Mouse (Mus musculus): ENCODE measurements around the gene Fbxl18.

Fbxl18 gene

DNA sequence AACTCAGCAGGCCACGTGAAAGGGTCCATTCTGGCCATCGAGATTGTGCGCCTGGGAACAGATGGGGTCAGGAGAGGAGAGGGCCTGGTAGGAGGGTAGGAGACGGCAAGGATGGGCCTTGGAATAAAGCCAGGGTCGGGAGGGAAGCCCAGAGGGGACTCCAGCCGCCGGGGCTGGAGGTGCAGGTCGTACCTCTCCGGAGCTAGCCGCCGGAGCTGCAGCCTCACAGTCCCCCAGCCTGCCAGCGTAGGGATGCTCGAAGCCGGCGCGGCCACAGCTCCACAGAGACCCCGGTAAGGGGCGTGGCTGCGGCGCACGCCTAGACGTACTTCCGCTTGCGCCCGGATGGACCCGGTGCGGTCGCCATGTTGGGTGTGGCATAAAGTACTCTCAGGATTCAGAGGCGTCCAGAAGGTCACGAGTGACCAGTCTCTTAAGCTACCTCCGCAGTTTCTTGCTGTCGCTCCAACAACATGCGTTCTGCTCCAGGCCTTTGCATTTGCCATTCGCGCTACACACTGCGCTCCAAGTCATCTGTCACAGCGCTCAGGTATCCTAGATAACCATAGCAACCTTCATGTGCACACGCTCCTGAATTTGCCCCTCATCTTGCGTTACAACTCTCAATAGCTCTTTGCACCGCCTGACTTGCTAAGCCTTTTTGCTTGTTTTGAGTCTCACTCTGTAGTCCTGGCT lies at the start of gene Fbxl18:
Gene Fbxl18, minus strand, starts transcription at position 504 of the 696 bp plus-strand sequence.
- DNase-seq = peak; percentile 91

DNA sequence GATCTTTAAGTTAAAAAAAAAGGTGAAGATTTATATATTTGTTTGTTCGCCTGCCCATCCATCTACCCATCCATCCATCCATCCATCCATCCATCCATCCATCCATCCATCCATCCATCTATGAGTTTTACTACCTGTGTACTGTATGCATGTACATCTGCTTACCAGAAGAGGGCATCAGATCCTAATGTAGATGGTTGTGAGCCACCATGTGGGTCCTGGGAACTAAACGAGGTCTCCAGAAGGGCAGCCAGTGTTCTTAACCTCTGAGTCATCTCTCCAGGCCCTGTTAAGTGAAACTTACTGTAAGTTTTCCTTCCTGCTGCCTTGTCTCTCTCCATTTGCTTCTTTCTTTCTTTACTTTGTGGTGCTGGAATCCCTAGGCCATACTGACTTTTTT lies 45.2 kb upstream of the Fbxl18 start:
- DNase-seq = no peak

DNA sequence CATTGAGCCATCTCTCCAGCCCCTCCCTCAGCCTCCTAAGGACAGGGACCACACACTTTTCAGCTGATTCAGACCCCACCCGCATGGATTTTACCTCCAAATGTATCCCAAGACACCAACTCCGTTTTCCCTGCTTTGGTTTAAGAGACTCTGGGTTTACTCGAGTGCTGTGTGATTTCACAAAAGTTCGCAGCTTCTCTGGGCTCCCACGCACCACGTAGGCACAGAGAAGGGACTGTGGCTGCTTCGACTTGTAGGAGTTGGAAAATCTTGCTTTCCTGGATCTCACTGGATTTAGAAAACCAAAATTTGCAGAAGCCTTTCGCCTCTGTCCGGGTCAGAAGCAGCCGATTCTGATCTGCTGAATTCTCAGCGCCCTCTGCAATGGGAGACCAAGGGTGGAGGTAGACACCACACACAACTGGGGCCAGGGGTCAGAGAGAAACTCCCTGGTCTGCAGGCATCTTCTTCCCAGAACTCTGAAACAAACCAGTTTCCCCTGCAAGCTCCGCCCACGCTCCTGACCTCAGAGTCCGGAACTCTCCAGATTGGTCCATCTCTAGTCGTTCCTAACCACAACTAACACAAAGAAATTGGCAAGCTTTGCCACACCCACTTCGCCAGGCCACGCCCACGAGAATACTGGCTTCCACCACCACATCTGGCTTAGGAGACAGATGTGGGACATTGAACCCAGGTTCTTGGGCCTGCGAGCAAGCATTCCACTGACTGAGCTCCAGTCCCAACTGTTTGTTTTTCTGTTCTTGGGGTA lies 42.9 kb upstream of the Fbxl18 start:
- peak; percentile 62 for DNase-seq

DNA sequence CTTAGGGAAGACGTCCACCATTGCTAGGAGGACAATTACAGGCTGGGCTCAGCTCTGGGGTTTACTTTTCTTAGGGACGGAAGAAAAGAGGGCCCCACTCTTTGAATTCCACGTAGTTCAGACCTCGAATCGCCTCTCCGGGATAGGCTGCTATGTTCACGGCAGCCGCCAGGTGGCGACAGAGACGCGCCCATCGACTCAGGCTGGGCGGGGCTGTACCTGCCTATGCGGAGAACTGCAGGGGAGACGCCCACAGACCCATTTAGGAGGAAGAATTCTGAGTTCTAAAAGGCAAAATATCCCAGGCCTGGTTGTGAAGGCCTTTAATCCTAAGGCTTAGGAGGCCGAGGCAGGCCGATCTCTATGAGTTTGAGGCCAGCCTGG lies 41.1 kb upstream of the Fbxl18 start:
- peak; percentile 83 for DNase-seq

DNA sequence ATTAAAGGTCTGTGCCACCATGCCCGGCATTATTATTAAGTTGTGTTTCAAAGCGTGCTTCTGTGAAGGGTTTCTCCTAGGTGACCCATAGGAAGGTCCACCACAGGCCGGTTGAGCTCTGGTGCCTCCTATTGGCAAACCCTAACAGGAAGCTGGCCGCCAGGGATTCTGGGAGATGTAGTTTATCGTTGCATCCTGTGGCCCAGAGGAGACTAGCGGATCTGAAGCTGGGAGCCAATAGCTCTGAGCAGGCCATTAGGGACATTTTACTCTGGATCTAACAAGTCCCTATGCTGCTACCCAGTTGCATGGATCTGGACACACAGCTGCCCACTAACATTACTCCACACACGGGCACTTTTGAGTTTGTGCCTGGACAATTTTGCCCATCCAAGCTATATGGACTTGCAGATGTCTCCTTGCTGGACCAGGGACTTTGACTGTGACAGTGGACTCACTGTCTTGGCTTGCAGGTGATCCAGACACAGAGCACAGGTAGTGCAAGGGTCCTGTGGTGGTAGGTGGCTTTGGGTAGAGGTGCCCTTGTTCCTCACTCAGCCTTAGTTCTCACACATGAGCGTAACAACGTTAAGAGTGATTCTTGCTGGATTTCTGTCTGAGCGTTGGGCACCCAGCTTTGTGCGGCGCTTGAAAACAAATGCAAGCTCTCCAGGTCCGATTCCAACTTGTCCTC lies 40.6 kb upstream of the Fbxl18 start:
- DNase-seq = peak; percentile 85

DNA sequence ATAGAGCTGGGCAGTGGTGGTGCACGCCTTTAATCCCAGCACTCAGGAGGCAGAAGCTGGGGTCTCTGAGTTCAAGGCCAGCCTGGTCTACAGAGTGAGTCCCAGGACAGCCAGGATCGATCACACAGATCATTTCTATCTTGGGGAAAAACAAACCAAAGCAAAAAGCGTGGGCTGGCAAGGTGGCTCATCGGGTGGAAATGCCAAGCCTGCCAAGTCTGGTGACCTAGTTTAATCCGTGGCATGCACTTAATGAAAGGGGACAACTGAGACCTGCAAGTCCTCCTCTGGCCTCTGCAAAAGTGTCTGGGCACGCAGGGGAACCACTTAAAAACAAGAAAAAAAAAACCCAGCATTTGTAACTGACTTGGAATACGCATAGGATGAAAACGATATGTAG lies 37.5 kb upstream of the Fbxl18 start:
- no peak for DNase-seq

DNA sequence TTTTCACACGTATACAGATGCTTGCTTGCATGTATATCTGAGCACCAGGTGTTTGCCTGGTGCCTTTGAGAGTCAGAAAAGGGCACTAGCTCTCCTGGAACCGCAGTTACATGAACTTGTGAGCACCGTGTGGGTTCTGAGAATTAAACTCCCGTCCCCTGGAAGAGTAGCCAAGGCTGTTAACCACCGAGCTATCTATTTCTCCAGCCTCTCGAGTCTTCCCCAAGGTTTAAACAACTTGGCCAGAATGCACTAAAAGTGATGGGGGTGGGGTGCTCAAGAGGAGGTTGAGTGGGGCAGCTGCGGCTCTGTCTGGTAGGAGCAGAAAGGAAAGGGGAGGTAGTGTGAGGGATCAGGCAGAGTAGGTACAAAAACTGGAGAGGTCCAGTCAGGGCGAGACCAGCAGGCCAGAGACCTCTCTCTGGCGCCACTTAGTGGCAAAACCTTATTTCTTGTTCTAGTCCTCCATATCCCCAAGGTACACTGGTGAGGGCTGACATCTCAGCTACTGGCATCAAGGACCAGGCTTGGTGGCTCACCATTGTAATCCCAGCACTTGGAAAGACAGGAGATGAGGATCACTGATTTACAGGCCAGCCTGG lies 37.0 kb upstream of the Fbxl18 start:
- peak; percentile 77 for DNase-seq

DNA sequence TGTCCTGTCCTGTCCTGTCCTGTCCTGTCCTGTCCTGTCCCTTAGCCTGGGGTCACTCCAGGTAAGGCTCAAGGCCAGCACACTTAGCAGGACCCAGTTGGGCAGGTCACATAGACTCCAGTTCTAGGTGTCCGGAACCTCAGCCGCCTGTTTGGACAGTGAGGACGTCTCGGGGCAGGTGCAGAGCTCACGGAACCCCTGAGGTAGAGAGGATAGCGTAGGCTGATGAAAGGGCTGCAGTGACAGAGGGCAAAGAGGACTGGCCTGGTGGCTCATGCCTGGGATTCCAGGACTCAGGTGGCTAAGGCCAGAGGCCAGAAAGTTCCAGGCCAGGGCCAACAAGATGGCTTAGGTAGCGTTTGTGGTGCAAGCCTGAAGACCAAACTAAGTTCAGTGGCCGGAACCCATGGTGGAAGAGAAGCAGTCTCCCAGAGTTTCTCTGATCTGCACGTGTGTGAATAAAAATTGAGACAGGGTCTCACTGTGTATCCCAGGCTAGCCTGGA lies 36.1 kb upstream of the Fbxl18 start:
- no peak for DNase-seq

DNA sequence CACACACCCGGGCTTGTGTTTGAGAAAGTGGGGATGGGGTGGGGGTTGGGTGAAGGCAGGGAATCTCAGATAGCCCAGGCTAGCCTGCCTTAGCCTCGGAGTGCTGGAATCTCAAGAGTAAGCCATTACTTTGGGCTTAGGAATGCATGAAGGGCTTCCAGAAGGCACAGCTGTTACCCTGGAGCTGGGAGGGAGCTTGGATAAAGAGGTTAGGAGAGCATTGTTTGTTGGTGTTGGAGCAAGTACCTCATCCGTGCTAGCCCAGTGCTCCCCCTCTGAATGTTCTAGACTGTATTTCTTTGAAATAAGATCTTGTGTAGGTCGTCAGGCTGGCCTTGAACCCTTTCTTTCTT lies 34.2 kb upstream of the Fbxl18 start:
- DNase-seq = no peak

DNA sequence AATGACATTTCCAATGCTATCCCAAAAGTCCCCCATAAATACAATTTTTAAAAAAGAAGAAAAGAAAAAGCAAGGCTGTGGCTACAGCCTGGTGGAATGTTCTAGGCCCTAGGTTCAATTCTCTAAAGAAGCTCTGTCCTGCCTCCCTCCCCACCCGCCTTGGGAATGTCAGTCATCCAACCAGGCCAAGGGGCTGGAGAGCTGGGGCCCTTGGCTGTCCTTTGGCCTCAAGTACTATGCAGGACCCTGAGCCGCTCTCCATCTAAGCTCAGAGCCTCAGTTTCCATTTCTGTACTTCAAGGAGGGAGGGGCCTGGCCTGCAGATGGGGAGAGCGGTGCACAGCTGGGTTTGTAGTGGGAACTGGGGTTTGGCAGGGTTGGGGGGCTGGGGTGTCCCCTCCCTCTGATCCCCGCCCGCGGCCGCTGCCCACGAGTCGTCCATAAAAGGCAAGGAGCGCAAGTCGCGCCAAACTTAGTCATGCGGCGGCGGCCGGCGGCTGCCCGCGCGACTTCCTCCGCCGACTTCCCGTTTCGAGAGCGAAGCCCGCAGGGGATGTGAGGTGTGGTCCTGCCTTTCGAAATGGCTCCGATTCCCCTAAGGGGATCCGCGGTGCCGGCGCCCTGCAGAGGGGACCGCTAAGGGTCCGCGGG lies 33.7 kb upstream of the Fbxl18 start:
- peak; percentile 82 for DNase-seq

DNA sequence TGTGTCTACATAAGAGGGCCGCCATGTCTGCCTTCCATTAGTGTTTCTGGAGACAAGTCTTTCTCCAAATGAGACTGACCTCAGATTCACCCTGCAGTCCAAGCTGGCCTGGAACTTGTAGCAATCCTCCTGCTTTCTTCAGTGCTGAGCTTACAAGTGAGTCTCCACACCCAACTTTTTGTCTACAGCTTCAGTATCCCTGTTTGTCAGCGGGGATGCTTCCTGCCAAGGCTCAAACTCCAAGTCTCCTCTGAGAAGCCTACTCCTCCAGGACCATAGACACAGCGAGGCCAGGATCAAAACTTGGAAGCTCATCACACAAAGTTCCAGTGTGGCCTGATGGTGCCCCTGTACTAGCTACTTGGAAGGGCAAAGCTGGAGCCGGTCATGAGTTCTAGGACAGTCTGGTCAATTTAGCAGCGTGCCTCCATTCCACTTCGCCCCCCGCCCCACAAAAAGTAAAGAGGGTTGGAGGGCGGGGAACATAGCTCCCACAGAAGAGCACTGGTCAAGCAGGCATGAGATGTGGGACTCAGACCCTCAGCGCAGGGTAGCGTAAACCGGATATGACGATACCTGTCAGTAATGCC lies 32.2 kb upstream of the Fbxl18 start:
- no peak for DNase-seq

DNA sequence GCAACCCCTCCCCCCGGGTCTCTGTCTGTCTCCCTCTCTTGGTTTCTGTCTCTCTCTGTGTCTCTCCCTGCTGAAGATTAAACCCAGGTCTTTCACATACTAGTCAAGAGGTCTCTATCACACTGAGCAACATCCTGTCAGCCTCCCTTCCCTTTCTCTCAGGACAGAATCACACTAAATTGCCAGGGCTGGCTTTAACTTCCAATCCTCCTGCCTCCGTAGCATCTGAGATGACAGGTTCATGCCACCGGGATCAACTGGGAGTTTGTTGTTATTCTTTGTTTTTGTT lies 31.7 kb upstream of the Fbxl18 start:
- DNase-seq = no peak

DNA sequence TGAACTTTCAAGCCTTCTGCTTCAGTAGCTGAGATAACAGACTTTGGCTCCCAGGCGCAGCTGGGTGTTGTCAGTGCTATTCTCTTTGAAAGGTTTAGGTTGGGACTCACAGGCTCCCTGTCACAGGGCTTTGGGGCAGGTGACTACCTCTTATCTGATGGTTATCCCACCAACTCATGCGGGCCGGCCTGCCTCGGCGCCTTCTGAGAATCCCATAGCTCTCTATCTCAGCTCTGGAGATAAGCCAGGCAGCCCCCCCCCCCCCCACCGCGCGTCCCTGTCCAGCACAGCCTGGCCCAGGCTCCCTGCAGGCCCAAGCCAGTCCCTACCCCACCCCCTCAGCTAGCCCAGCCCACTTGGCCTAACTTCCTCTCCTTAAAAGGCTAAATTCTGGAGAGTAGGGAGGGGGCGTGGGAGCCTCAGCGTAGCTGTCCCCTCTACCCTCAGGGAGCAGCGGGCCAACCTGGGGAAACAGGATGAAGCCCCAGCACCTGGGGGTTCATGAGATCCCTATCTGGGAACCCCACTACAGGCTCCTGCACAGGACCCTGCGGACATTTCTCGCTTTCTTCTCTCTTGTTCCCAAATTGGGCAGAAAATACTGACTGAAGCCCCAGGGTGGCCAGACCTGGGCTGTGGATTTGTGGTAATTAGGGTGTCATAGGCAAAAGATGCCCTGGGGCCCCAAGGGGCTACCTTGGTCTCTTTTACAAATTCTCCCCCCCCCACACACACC lies 31.2 kb upstream of the Fbxl18 start:
- DNase-seq = no peak

DNA sequence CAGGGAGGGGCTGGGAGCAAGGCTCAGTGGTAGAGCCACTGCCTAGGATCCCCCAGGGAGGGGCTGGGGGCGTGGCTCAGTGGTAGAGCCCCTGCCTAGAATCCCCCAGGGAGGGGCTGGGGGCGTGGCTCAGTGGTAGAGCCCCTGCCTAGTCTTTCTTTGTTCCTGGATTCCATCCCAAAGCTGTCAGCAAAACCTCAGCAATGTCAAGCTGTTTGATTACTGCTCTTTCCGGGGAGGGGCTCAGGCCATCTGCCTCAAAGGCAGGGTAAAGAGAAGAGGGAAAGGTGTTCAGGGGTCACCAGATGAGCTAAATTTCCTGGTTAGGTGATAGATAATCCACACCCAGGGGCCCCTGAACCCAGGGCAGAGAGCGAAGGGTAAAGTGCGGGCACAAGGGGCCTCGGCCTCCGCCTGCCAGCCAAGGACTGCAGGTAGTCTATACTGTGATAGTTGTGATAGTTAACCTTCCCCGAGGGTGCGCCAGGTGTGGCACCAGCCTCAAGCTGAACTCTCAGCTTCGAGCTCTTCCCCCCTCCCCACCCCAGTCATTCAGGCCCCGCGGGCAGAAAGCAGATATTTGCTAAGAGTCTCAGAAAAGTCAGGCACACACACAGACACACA lies 29.2 kb upstream of the Fbxl18 start:
- DNase-seq = no peak

DNA sequence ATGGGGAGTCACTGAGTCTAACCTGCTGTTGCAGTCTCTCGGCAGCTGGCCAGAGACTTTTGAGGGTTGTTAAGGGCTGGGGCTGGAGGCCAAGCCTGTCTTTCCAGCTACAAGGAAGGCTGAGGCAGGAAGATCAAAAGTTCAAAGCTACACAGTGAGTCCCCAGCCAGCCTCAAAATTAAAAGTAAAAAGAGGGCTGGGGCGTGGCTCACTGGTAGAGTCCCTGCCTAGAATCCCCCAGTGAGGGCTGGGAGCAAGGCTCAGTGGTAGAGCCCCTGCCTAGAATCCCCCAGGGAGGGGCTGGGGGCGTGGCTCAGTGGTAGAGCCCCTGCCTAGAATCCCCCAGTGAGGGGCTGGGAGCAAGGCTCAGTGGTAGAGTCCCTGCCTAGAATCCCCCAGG lies 28.6 kb upstream of the Fbxl18 start:
- DNase-seq = no peak

DNA sequence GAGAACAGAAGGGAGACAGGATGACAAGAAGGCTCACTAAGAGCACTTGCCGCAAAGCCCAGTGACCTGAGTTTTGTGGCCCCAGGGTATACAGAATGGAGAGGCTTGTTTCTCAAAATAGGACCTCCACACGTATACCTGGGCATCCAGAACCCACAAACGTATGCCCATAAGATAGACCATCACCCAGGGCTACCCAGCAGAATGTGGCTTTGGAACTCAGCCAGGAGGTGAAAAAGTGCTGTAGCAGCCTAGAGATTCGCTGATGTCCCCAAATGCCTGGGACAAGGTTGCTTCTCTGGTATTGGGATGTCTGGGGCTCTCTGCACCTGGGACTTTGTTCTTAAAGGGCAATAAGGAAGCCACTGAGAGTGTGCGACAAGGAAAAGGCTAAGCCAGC lies 27.0 kb upstream of the Fbxl18 start:
- no peak for DNase-seq

DNA sequence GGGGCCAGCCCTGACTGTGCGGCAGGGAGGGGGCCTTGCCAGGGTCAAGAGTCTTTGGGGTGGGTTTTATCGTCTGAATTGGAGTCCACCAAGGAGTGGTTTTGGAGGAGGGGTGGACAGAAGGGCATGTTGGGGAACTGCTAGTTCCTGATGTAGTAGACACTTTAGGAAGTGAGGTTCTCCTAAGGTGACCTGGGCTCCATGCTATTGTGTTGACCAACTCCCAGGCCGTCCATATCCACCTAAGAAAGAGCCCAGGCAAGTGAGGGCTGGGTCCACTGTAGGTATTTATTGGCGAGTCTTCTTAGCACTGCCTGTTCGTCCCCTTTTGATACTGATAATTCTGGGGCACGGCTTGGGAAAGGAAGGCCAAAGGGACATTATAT lies 25.8 kb upstream of the Fbxl18 start:
- DNase-seq = no peak

DNA sequence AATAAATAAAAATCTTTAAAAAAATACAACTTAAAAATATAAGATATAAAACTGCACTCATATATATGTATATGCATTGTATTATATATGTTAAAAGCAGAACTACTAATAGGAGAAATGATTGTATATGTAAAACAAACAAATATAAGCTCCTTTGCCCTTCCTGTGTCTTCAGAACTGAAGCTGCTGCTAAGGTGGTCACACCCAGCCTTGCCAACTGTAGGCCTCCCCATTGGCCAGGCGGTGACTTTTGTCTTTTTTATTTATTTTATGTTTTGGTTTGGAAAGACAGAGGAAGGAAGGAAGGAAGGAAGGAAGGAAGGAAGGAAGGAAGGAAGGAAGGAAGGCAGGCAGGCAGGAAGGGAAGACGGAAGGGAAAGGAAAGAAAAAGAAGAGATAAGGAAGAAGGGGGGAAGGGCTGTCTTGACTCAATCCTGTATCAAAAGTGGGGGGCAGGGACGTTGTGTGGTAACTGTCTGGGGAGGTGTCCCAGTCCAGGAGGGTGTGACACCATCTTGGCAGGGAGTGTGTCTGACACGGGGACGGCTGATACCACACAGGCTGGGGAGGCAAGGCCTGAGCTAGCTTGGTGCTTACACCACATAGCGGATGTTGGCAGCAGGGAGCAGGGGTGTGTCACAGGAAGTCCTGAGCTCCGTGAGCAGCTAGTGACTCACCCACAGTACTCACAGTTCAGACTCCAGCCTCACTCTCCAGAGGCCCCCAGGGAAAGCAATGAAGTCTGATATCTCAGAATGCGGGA lies 25.3 kb upstream of the Fbxl18 start:
- no peak for DNase-seq

DNA sequence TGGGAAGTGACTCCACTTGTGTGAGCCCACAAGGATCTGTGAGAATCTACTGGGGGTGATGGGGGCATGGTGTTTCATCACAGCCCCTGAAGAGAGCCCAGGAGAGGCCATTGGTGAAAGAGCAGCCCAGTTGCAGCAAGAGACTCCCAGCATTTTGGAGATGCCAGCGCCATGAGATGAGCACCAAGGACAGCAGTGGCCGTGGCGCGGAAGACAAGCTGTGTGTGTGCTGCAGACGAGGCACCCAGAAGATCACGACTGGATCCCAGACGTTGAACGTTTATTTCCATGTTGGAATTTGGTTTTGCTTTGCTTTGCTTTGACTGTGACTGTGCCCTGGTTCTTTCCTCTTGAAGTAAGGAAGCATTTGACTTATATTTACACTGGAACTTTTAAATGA lies 22.2 kb upstream of the Fbxl18 start:
- no peak for DNase-seq

DNA sequence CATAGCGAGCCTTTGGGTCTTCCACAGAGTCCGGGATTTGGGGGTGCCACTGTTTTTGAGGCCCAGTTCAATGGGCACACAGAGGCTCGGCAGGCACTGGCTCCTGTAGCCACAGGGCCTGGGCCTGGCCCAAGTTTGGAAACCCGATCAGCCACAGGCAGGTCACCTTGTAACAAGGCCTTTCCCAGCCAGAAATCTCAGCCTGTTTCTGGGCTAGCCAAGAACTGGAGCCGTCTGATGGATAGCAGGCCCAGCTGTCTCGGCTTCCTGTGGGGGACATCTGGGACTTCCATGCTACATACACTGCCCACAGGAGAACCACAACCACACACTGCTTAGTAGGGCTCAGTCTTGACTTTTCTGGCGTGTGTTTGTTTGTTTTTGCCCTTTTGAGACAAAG lies 21.4 kb upstream of the Fbxl18 start:
- DNase-seq = no peak

DNA sequence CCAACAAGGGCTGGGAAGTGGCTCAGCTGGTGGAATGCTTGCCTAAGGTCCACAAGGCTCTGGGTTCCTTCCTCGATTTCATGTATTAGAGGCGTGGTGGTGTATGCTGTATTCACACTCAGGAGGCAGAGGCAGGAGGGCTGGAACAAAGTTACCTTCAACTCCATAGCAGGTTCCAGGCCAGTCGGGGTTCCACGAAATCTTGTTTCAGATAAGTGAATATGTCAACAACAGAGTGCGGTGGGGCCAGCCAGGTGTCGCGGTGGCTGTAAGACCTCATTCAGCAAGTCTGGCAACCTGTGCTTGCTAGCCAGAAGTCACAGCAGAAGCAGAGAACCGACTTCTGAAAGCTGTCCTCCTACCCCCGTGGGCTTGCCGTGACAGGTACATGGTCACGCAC lies 20.0 kb upstream of the Fbxl18 start:
- no peak for DNase-seq

All from right cerebral cortex, adult 18-20 months (tissue).